Mouse (Mus musculus): Measurements from ENCODE around the gene Fbxw11.

Gene Fbxw11

DNA sequence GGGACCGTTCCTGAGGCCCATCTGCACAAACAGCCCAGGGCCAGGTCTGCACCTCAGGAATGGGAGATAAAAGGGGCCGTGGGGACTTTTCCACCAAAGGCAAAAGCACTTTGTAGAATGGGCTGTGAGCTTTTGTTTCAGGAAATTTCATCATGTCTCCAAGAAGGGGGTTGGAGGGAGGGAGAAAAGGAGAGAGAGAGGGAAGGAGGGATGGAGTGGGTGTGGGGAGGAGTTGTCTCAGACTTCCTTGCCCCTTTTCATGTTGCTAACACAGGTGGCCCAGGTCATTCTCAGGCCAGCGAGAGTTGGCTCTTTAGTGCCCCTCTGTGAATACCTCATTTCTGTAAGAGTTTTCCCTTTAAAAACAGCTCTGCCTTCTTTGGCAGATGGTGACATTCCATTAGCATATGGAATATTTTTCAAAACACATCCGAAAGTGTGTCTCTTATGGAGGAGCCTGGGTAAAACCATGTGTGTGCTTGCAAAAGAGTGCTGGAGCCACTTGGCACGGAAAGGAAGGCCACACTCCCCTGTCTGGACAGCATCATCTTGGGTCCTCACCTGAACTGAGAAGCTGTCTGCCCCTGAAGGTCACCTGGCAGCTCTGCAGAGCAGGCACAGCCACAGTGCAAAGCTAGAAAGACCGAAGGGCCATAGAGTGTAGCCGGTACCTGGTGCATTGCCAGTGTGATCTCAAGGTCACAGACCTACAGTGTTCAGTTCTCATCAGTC lies 109.5 kb downstream of the Fbxw11 start:
- DNase-seq (ENCODE audit: low spot score in 2 of 2) = no peak

DNA sequence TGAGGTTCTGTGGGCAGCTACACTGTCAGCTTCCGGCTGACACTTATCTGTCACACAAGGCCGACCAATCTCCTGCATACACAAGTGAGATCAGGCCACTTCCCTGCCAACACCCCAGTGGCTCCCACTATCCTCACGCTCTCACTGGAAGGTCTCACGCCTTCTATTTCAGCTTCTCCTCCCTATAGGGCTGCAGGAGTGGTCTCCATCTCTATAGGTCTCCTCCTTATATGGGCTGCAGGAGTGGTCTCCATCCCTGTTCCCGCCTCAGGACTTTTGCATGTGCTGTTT lies 110.0 kb downstream of the Fbxw11 start:
- DNase-seq (ENCODE audit: low spot score in 2 of 2) = no peak

DNA sequence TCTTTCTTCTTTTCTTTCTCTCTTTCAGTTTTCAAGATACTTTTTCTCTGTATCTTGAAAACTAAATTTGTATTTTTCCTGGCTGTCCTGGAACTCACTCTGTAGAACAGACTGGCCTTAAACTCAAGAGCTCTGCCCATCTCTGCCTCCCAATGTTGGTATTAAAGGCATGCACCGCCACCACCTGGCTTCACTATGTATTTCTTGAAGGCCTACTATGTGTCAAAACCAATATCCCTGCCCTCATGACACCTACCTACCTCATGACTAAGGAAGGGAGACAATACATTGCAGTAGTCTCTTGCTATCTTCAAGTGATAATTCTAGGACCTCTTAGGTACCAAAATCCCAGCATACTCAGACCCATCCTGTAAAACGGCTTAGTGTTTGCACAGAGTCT lies 110.8 kb downstream of the Fbxw11 start:
- no peak for DNase-seq (ENCODE audit: low spot score in 2 of 2)

DNA sequence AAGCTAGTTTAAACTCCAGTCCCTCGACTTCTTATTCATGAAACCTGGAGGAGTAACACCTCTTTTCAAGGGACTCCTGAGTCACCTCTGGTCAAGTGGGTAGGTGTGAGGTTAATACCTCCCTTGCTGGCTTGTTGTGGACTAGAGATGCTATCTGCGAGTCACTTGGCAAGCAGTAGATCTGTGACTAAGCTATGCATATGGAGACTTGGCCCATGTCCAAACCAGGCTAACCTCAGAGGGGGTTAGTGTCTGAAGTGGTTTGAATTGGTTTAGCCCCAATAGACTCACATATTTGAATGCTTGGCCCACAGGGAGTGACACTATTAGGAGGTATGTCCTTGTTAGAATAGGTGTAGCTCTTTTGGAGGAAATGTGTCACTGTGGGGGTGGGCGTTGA lies 120.2 kb downstream of the Fbxw11 start:
- no peak for DNase-seq (ENCODE audit: low spot score in 2 of 2)

DNA sequence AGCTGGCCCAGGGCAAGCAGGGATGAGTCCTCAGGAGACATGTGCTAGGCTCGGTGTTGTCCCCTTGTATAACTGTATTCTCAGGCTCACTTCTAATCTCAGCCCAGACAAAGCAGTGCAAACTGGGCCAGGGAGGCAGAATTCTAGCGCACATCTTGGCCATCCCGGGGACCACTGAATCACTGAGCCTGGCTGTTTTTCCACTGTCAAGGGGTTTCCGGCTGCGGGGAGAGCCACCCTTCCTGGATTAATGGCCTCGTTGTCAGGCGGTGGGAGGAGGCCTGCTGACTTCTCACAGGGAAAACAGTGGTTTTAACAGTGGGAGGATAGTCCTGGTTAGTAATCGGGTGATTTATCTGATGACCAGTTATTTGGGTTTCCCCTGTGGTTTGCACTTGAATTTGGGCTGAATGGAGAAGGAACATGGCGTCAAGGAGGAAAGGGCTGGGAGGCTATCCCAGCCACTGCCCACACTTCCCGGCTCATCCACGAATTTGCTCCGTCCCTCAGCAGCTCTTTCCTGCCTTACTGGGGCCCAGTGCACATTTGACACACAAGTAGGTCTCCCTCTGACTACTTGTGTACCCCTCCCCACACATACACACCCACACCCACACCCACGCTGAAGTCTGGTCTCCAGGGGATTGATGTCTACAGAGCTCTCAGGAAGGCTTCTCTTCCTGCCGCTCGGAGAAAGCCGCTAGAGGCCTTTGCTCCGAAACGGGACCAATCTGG lies 125.1 kb downstream of the Fbxw11 start:
- no peak for DNase-seq (ENCODE audit: low spot score in 2 of 2)

DNA sequence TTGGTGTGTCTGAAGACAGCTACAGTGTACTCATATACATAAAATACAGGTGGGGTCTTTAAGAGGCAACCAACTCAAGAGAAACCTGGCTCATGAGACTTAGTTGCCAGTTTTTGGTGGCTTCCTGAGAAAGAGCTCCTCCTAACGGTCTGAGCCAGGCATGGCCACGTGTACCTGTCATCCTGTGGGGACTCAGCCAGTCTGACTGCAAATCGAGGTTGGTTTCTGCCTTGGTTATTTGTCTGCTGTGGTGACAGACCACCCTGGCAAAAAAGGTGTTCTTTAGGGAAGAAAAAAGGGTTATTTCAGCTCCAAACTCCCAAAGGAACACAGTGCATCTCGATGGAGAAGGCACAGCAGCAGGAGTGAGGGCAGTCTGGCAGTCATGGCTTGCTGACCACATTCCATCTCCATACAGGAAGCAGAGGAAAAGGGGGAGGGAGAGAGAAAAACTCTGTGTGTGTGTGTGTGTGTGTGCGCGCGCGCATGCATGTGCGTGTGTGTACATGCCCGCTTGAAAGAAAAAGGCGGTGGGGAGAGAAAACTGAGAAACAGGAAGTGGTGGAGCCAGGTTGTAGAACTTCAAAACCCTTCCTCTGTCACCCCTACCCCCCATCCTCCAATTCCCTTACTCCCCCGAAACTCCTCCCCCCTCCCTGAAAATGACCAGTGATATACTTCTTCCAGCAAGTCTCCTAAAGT lies 126.3 kb downstream of the Fbxw11 start:
- no peak for DNase-seq (ENCODE audit: low spot score in 2 of 2)

DNA sequence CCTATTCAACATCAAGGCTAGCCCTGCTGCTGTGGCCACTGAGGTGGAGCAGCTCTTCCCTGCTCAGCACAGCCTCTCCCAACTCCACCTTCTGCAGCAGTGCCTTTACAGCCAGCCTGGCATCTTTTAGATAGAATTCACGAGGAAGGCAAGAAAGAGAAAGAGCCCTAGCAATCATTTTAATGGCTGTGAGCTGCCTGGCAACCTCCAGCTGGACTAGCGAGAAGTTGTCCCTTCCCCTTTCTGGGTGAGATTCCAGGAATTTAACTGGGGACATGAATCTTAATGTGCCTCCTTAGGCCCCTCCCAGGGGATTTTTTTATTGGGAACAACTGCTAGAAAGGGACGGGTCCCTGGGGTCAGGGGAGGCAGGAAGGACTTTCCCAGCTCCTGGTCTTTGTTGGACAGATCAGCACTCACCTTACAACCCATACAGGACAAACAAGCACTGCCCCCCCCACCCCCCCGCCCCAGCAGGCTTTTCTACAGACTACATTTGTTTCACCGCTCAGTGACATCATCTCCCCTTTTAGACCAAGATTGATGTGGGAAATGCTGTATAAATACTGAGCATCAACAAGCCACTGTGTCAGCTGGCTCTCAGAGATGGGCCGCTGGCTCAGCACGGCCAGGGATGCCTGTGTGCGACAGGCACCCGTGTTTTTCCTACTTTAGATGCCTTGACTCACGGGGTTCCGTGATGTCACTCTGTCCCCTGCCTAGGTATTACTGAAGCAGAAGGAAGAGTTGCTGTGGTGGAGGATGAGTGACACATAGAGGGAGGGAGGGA lies 138.4 kb downstream of the Fbxw11 start:
- DNase-seq (ENCODE audit: low spot score in 2 of 2) = no peak

DNA sequence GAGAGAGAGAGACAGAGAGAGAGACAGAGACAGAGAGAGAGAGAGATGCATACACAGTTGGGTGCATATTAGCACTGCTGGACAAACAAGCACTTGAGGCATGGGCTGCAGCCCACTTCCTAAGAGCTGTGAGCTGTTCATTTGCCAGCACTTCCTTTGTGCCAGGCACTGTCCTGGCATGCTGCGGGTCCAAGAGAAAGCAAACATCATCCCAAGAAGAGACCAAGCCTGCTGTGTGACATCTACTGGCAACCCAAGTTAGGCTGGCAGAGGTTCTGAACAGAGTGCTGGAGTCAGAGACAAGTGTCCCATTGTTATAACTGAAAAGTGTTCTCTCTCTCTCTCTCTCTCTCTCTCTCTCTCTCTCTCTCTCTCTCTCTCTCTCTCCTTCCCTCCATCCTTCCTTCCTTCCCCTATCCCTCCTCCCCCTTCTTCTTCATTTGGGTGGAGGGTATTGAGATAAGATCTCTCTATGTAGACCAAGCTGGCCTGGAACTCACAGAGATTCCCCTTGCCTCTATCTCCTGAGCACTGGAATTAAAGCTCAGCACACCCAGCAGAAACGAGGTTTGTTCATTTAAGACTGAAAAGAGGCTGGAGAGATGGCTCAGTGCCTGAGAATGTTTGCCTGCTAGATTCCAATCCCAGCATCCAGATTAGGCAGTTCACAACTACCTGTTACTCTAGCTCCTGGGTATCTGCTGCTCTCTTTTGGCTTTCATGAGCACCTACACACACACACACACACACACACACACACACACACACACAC lies 139.3 kb downstream of the Fbxw11 start:
- DNase-seq (ENCODE audit: low spot score in 2 of 2) = no peak

DNA sequence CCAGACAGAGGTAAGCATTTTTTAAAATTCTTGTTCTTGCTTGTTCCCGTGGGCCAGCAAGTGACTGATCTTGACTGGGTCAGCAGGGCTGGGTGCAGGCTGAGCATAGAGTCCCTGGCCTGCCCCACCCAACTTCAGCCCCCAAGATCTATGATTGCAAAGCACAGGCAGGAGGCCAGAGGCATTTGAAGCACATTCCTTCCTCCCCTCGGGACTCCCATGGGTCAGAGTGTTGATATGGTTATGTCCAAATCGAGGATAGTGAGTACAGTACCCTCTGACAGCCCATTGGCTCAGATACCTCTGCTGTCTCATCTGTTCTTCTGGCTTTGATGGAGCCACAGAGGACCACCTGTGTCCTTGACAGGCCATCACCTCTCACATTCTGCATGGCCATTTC lies 140.2 kb downstream of the Fbxw11 start:
- DNase-seq (ENCODE audit: low spot score in 2 of 2) = no peak

DNA sequence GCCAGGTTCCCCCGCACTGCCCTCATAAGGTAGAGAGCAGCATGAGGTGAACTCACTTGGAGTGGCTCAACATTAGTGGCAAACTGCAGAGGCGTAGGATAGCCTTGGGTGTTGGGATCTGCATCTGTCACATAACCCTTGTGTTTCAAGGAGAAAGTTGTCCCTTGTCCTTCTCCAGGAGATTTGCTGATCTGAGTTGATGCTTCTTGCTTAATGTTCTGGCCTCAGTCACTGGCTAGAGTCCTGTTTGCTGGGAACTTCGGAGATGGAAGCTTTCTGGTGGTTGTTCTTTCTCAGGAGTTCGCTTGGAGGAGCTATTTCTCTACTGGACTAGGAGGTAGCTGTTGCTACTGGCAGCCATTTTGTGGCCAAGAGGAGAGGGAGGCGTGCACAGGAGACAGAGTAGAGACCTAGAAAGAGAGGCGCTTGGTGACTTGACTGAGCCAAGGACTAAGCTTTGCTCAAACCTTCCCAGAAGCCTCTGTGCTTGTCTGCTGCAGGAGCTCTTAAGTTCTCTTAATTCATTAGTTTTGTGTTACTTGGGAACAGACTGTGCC lies 143.1 kb downstream of the Fbxw11 start:
- DNase-seq (ENCODE audit: low spot score in 2 of 2) = no peak

DNA sequence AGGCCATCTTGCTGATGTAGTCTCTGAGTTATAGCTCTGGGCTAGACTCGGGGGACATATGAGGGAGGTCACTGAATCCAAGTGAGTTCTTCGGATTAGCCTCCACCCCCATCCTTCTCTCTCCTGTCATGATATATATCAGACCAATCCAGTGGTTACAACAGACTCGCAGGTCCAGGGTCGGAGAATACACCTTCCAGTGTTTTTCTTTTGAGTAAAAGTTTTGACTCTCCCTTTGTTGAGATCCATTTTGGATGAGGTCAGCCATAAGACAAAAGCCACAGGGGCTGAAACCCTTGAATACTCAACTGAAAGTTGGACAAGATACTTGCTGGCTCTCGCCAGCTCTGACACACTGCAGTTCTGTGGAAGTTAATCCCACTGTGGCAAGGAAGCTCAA lies 143.7 kb downstream of the Fbxw11 start:
- DNase-seq (ENCODE audit: low spot score in 2 of 2) = no peak

DNA sequence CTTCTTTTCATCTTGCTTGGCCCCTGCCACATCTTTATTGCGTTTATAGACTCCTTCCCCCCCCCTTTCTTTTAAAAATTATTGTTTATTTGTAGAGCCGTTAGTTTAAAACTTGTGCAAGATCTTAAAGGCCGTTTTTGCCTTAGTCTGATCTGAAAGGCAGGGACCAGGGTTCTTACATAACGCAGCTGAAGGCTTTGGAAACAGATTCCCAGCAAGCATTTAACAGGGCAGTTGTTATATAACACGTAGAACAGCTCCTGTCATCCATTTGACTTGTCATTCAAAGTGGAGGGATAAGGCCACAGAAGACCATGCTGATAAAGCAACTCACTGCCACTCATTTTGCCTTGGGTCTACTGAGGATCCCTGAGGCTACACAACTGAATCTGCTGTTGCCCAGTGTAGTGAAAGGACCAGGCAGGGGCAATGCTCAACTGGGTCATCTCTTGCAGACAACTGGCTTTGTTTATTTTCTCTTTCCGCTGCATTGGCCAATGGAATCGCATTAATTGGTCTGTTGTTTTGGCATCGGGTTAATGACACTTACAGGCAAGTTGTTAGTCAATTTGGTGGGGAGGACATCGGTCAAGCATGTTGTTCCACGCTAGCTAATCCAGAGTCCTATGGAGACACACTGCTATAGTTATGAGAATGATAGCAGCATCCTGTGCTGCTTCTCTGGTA lies 152.4 kb downstream of the Fbxw11 start:
- no peak for DNase-seq (ENCODE audit: low spot score in 2 of 2)
